Mouse (Mus musculus): Measurements from ENCODE around the gene Npnt. TPM values are rescaled to one million over a fixed set of nuclear protein-coding genes. Genes with fewer than 3 reads are reported as not detected.

Npnt gene
- polyA plus RNA-seq, 1 experiment from 2014 or later: 21.8 TPM

- Histone ChIP-seq H3K36me3 (ENCODE audit: control insufficient read depth, insufficient read depth, low read length) (no peaks in the 10 kb centered on the region), H3K27ac (replicated peaks in 1 of 2; ENCODE audit: control insufficient read depth in 1 of 2, insufficient read depth in 1 of 2, low read depth in 2 of 2, low read length in 2 of 2) (no peak overlapping the region), H3K9me3 (ENCODE audit: control insufficient read depth, low read length) (no peaks in the 10 kb centered on the region), H3K4me3 (ENCODE audit: control insufficient read depth in 1 of 2, insufficient read depth in 1 of 2, low read depth in 1 of 2, low read length in 2 of 2) (no peak overlapping the region), H3K4me2 (ENCODE audit: low read length) (no peak overlapping the region), H3K9ac (ENCODE audit: low read length) (no peak overlapping the region), H3K27me3 (ENCODE audit: control insufficient read depth, insufficient read depth, low read length) (no peaks in the 10 kb centered on the region), H3K4me1 (ENCODE audit: control insufficient read depth in 2 of 2, insufficient read depth in 2 of 2, low read length in 2 of 2) (no peaks in the 10 kb centered on the region; a peak in 1 of 4 replicates)
- ATAC-seq (ENCODE audit: insufficient number of reproducible peaks, insufficient read depth, low FRiP score, low read depth): no peak; the same call in 1 of the 2 replicates
- 58% methylated on average over 2 of the region's 2 CpGs for WGBS
Observed at GRCm38 (mm10) chr3:132934649-132935048, 15.4 kb downstream of the Npnt start.

- ATAC-seq (ENCODE audit: insufficient number of reproducible peaks, insufficient read depth, low FRiP score, low read depth): no peak
- H3K9ac ChIP-seq (ENCODE audit: low read length): no peak overlapping the region
- WGBS: 82% methylated on average over 4 of the region's 4 CpGs
Observed at GRCm38 (mm10) chr3:132931526-132931925, 18.6 kb downstream of the Npnt start.

GRCm38 (mm10) chr3:132929866-132930265 is 20.2 kb downstream of the Npnt start:
- Histone ChIP-seq H3K9me3 (ENCODE audit: control insufficient read depth, low read length) (no peaks in the 10 kb centered on the region), H3K4me3 (ENCODE audit: control insufficient read depth in 1 of 2, insufficient read depth in 1 of 2, low read depth in 1 of 2, low read length in 2 of 2) (no peak overlapping the region), H3K9ac (ENCODE audit: low read length) (no peak overlapping the region), H3K4me1 (ENCODE audit: control insufficient read depth in 2 of 2, insufficient read depth in 2 of 2, low read length in 2 of 2) (peaks cover 6 to 7% of the 10 kb centered on the region in 2 experiments; a peak in 3 of 4 replicates), H3K4me2 (ENCODE audit: low read length) (no peak overlapping the region), H3K36me3 (ENCODE audit: control insufficient read depth, insufficient read depth, low read length) (no peaks in the 10 kb centered on the region), H3K27me3 (ENCODE audit: control insufficient read depth, insufficient read depth, low read length) (no peaks in the 10 kb centered on the region), H3K27ac (replicated peaks in 1 of 2; ENCODE audit: control insufficient read depth in 1 of 2, insufficient read depth in 1 of 2, low read depth in 2 of 2, low read length in 2 of 2) (no peak overlapping the region)
- 70% methylated on average over 6 of the region's 6 CpGs for WGBS
- no peak for ATAC-seq (ENCODE audit: insufficient number of reproducible peaks, insufficient read depth, low FRiP score, low read depth)

More at GRCm38 (mm10) chr3:132931526-132931925, 18.6 kb downstream of the Npnt start:
- no peak overlapping the region for H3K4me2 ChIP-seq (ENCODE audit: low read length)
- H3K4me3 ChIP-seq (ENCODE audit: control insufficient read depth in 1 of 2, insufficient read depth in 1 of 2, low read depth in 1 of 2, low read length in 2 of 2): no peak overlapping the region
- H3K27me3 ChIP-seq (ENCODE audit: control insufficient read depth, insufficient read depth, low read length): no peaks in the 10 kb centered on the region
- H3K9me3 ChIP-seq (ENCODE audit: control insufficient read depth, low read length): no peaks in the 10 kb centered on the region
- no peaks in the 10 kb centered on the region for H3K36me3 ChIP-seq (ENCODE audit: control insufficient read depth, insufficient read depth, low read length)
- H3K27ac ChIP-seq (replicated peaks in 1 of 2; ENCODE audit: control insufficient read depth in 1 of 2, insufficient read depth in 1 of 2, low read depth in 2 of 2, low read length in 2 of 2): no peak overlapping the region
- H3K4me1 ChIP-seq (ENCODE audit: control insufficient read depth in 2 of 2, insufficient read depth in 2 of 2, low read length in 2 of 2): peaks cover 6 to 7% of the 10 kb centered on the region in 2 experiments; a peak in 3 of 4 replicates

- no peak for ATAC-seq (ENCODE audit: insufficient number of reproducible peaks, insufficient read depth, low FRiP score, low read depth)
- Histone ChIP-seq H3K4me1 (ENCODE audit: control insufficient read depth in 2 of 2, insufficient read depth in 2 of 2, low read length in 2 of 2) (peaks cover 6 to 7% of the 10 kb centered on the region in 2 experiments; a peak in 3 of 4 replicates), H3K27me3 (ENCODE audit: control insufficient read depth, insufficient read depth, low read length) (no peaks in the 10 kb centered on the region), H3K4me2 (ENCODE audit: low read length) (no peak overlapping the region), H3K27ac (replicated peaks in 1 of 2; ENCODE audit: control insufficient read depth in 1 of 2, insufficient read depth in 1 of 2, low read depth in 2 of 2, low read length in 2 of 2) (no peak overlapping the region), H3K9ac (ENCODE audit: low read length) (no peak overlapping the region), H3K4me3 (ENCODE audit: control insufficient read depth in 1 of 2, insufficient read depth in 1 of 2, low read depth in 1 of 2, low read length in 2 of 2) (no peak overlapping the region), H3K9me3 (ENCODE audit: control insufficient read depth, low read length) (no peaks in the 10 kb centered on the region), H3K36me3 (ENCODE audit: control insufficient read depth, insufficient read depth, low read length) (no peaks in the 10 kb centered on the region)
- 72% methylated on average over 9 of the region's 9 CpGs for WGBS
Observed at GRCm38 (mm10) chr3:132928186-132928585, 21.9 kb downstream of the Npnt start.

GRCm38 (mm10) chr3:132919798-132920197 is 30.3 kb downstream of the Npnt start:
- H3K4me3 ChIP-seq (ENCODE audit: control insufficient read depth in 1 of 2, insufficient read depth in 1 of 2, low read depth in 1 of 2, low read length in 2 of 2): no peak overlapping the region
- H3K36me3 ChIP-seq (ENCODE audit: control insufficient read depth, insufficient read depth, low read length): no peaks in the 10 kb centered on the region
- H3K4me1 ChIP-seq (ENCODE audit: control insufficient read depth in 2 of 2, insufficient read depth in 2 of 2, low read length in 2 of 2): no peaks in the 10 kb centered on the region
- no peak for ATAC-seq (ENCODE audit: insufficient number of reproducible peaks, insufficient read depth, low FRiP score, low read depth)
- H3K9ac ChIP-seq (ENCODE audit: low read length): no peak overlapping the region
- H3K9me3 ChIP-seq (ENCODE audit: control insufficient read depth, low read length): no peaks in the 10 kb centered on the region
- 88% methylated on average over 3 of the region's 3 CpGs for WGBS
- no peak overlapping the region for H3K4me2 ChIP-seq (ENCODE audit: low read length)
- no peak overlapping the region for H3K27ac ChIP-seq (replicated peaks in 1 of 2; ENCODE audit: control insufficient read depth in 1 of 2, insufficient read depth in 1 of 2, low read depth in 2 of 2, low read length in 2 of 2)
- H3K27me3 ChIP-seq (ENCODE audit: control insufficient read depth, insufficient read depth, low read length): no peaks in the 10 kb centered on the region

GRCm38 (mm10) chr3:132919240-132919639 is 30.9 kb downstream of the Npnt start:
- H3K9me3 ChIP-seq (ENCODE audit: control insufficient read depth, low read length): no peaks in the 10 kb centered on the region
- H3K9ac ChIP-seq (ENCODE audit: low read length): no peak overlapping the region
- no peak overlapping the region for H3K4me2 ChIP-seq (ENCODE audit: low read length)
- no peak overlapping the region for H3K4me3 ChIP-seq (ENCODE audit: control insufficient read depth in 1 of 2, insufficient read depth in 1 of 2, low read depth in 1 of 2, low read length in 2 of 2)
- no peak for ATAC-seq (ENCODE audit: insufficient number of reproducible peaks, insufficient read depth, low FRiP score, low read depth)
- no peaks in the 10 kb centered on the region for H3K27me3 ChIP-seq (ENCODE audit: control insufficient read depth, insufficient read depth, low read length)
- H3K4me1 ChIP-seq (ENCODE audit: control insufficient read depth in 2 of 2, insufficient read depth in 2 of 2, low read length in 2 of 2): no peaks in the 10 kb centered on the region
- no peaks in the 10 kb centered on the region for H3K36me3 ChIP-seq (ENCODE audit: control insufficient read depth, insufficient read depth, low read length)
- WGBS: 80% methylated on average over 11 of the region's 11 CpGs
- no peak overlapping the region for H3K27ac ChIP-seq (replicated peaks in 1 of 2; ENCODE audit: control insufficient read depth in 1 of 2, insufficient read depth in 1 of 2, low read depth in 2 of 2, low read length in 2 of 2)

- peaks cover 0 to 2% of the 10 kb centered on the region in 2 experiments; a peak in 1 of 4 replicates for H3K4me1 ChIP-seq (ENCODE audit: control insufficient read depth in 2 of 2, insufficient read depth in 2 of 2, low read length in 2 of 2)
- H3K4me3 ChIP-seq (ENCODE audit: control insufficient read depth in 1 of 2, insufficient read depth in 1 of 2, low read depth in 1 of 2, low read length in 2 of 2): no peak overlapping the region
- no peaks in the 10 kb centered on the region for H3K27me3 ChIP-seq (ENCODE audit: control insufficient read depth, insufficient read depth, low read length)
- no peak overlapping the region for H3K9ac ChIP-seq (ENCODE audit: low read length)
- no peak overlapping the region for H3K27ac ChIP-seq (replicated peaks in 1 of 2; ENCODE audit: control insufficient read depth in 1 of 2, insufficient read depth in 1 of 2, low read depth in 2 of 2, low read length in 2 of 2)
- 85% methylated on average over 9 of the region's 9 CpGs for WGBS
- ATAC-seq (ENCODE audit: insufficient number of reproducible peaks, insufficient read depth, low FRiP score, low read depth): no peak
- H3K9me3 ChIP-seq (ENCODE audit: control insufficient read depth, low read length): no peaks in the 10 kb centered on the region
- no peak overlapping the region for H3K4me2 ChIP-seq (ENCODE audit: low read length)
- no peaks in the 10 kb centered on the region for H3K36me3 ChIP-seq (ENCODE audit: control insufficient read depth, insufficient read depth, low read length)
Observed at GRCm38 (mm10) chr3:132917356-132918090, 32.6 kb downstream of the Npnt start.

Data from heart, embryonic 14.5 days (tissue).